Mouse (Mus musculus) adrenal gland, adult 10 weeks (tissue): ENCODE results near the gene Nrtn. TPM values are rescaled to one million over a fixed set of nuclear protein-coding genes. Genes with fewer than 3 reads are reported as not detected.

ENCODE experiments used
- polyA plus RNA-seq: library from polyadenylated mRNA; stranded (reverse); fragments of 350-450 nt; fragmentation: Illumina TruSeq; extraction: RNeasy Lipid Tissue Mini Kit (QIAGEN cat#74804); gene quantifications from one replicate; pipeline ENCODE4 v1.2.3, GENCODE M21; 2014; ENCODE audit warnings: low read depth, low replicate concordance

The Nrtn gene
- not detected for polyA plus RNA-seq

GRCm38 (mm10) chr17:56757416-56758123 is at the start of gene Nrtn:
TSS of gene Nrtn (minus strand) at chr17:56757530.

DNA sequence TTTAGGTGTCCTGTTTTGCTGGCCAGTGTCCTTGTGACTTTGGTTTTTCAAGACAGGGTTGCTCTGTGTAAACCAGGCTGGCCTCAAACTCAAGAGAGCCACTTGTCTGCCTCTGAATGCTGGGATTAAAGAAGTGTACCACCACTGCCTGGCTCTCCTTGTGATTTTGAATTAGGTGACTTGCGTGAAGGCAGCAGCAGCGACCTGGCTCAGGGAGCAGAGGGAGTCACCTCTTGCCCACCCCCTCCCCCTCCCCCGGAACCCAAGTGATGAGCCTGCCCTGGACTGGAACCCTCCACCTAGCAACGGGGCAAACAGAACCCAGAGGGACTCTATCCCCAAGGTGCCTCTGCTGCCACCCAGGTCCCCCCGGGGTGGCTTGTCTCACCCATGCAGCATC is 12.6 kb upstream of the Nrtn start, which contains the start of gene Prr22:
Gene Prr22, plus strand, starts transcription at position 301 of the 400 bp plus-strand sequence.

DNA sequence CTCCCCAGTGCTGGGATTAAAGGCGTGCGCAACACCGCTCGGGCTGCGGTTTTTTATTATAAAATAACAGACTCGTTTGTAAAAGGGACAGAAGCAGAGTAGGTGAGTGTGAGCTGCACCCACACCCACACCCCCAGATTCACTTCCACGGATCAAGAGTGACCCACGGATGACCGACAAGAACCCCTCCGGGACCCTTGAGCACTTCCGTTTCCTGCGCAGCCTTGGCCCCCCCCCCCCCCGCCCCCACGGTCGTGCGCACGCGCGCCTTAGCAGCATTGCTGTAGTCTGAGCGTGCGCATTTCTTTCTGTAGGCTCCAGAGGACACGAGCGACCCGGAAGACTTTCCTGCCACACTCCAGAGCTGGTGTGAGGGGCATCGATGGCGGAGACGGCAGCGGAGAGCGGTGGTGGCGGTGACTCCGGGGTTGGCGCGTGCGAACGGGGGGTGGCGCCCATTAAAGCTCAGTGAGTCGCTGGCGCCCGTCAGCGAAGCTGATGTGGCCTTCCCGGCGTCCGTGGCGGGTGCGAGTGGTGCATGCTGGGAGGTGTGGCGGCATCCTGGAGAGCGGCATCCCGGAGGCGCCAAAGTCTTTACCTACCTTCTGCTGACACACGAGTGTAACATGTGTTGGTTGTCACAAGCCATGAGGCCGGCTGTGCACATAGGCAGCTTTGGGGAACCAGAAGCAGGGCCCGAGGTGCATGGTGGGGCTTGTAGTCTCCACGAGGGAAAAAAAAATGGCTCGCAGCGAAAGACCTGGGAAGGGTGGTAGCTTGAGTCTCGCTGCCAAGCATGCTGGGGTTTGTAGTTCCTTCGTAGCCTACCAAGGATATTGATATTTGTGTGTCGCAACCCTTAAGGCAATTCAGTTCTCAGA is 7.4 kb upstream of the Nrtn start, which contains the start of gene Dus3l:
Gene Dus3l, plus strand, starts transcription at position 284 of the 881 bp plus-strand sequence.

GRCm38 (mm10) chr17:56717363-56718058 is 39.8 kb downstream of the Nrtn start, which contains the start of the genes Ndufa11 and Vmac:
TSS of gene Ndufa11 (plus strand) at chr17:56717767.
TSS of gene Vmac (minus strand) at chr17:56718022.

Other genes starting within 250 kb of the Nrtn start
- not detected for gene Znrf4, start 245.1 kb downstream of the Nrtn start, polyA plus RNA-seq
- not detected for gene Gm20219, start 203.1 kb downstream of the Nrtn start, polyA plus RNA-seq
- 33.4 TPM for gene Safb2, start 172.9 kb downstream of the Nrtn start, polyA plus RNA-seq
- 12.6 TPM for gene Safb, start 172.7 kb downstream of the Nrtn start, polyA plus RNA-seq
- 10.4 TPM for gene 2410015M20Rik, start 147.8 kb downstream of the Nrtn start, polyA plus RNA-seq
- gene Rpl36, start 144.1 kb downstream of the Nrtn start, polyA plus RNA-seq, result not detected
- gene Lonp1, start 130.6 kb downstream of the Nrtn start, polyA plus RNA-seq, result 39.0 TPM
- 1.5 TPM for gene Catsperd, start 129.4 kb downstream of the Nrtn start, polyA plus RNA-seq
- 2.2 TPM for gene Ranbp3, start 84.2 kb downstream of the Nrtn start, polyA plus RNA-seq
- not detected for gene Ndufa11, start 39.8 kb downstream of the Nrtn start, polyA plus RNA-seq
- gene Vmac, start 39.5 kb downstream of the Nrtn start, polyA plus RNA-seq, result 17.1 TPM
- 1.4 TPM for gene Dus3l, start 7.2 kb upstream of the Nrtn start, polyA plus RNA-seq
- gene Prr22, start 12.7 kb upstream of the Nrtn start, polyA plus RNA-seq, result not detected
- 0.41 TPM for gene Rfx2, start 73.5 kb upstream of the Nrtn start, polyA plus RNA-seq
- gene Acsbg2, start 116.9 kb upstream of the Nrtn start, polyA plus RNA-seq, result not detected
- gene 1700061G19Rik, start 117.9 kb upstream of the Nrtn start, polyA plus RNA-seq, result not detected
- gene Mllt1, start 177.9 kb upstream of the Nrtn start, polyA plus RNA-seq, result 0.99 TPM
- not detected for gene Acer1, start 224.6 kb upstream of the Nrtn start, polyA plus RNA-seq
- gene Clpp, start 232.8 kb upstream of the Nrtn start, polyA plus RNA-seq, result 4.8 TPM
- gene Alkbh7, start 239.8 kb upstream of the Nrtn start, polyA plus RNA-seq, result 2.6 TPM
- not detected for gene Pspn, start 242.5 kb upstream of the Nrtn start, polyA plus RNA-seq